Mouse (Mus musculus) heart, adult 2 months (tissue): Measurements from ENCODE around the gene Kcnk3.

Source experiments
- CTCF ChIP-seq: fragments of 200-600 bp; IDR thresholded peaks from 2 replicates; pipeline ENCODE4 v1.8.1; 2022; ENCODE audit warnings: antibody characterized with exemption, mild to moderate bottlenecking, moderate library complexity
- EP300 ChIP-seq: fragments of 200-500 bp; IDR thresholded peaks from 2 replicates; pipeline ENCODE4 v1.6.1; 2011; ENCODE audit warnings: low read depth, low read length, control low read depth; ENCODE audit not compliant: insufficient read depth
- POLR2A ChIP-seq: fragments of 200-500 bp; IDR thresholded peaks from 2 replicates; pipeline ENCODE4 v1.6.1; 2011; ENCODE audit warnings: mild to moderate bottlenecking, low read depth, low read length, control low read depth; ENCODE audit not compliant: insufficient read depth

- no peak for TF ChIP-seq POLR2A
- no peak for TF ChIP-seq CTCF
- TF ChIP-seq EP300 = no peak
Observed at GRCm38 (mm10) chr5:30556284-30556683, 31.7 kb upstream of the Kcnk3 start.
